Mouse (Mus musculus) ovary, postnatal 14 days (tissue): ENCODE measurements around the gene Rasgef1a.

ENCODE experiments used
- DNase-seq: peaks from one replicate; pipeline ENCODE4 v3.0.0; 2022; ENCODE audit warnings: low spot score

Rasgef1a gene

DNA sequence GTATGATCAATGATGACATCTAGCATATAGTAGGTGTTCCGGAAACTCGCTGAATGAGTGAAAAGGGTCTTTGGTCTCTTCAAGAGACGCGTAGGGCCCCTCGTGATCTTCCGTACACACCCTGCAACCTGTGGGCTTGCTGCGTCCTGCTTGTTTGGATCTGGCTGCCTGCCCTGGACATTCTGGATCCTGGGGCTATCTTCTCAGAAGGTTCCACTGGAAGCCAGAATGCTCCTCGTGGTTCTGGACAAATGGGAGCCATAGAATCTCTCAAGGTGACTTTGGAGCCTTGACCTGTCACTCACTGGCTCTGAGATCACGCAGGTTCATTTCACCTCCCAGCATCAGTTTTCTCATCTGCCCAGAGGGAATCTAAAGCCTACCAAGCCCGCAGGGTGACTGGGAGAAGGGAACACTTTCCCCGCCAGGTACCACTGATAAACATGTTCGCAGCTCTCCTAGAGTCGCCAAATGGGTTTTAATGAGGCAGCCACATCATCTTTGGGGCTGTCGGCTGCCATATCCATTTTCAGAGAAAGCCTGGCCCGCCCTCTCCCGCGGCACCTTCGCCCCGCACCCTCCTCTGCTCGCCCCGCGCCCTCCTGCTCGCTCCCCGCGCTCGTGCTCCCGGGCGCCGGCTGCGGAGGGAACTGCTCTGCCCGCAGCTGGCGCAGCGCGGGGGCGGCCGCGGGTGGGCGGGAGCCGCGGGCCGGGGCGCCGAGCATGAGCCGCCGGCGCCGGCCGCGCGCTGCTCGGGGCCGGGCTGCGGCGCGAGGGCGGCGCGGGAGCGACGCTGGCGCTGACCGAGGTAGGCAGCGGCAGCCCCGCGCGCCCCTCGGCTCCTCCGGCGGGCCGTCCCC is at the start of gene Rasgef1a:
TSS of gene Rasgef1a (plus strand) at position 683 of the 860 bp plus-strand sequence.
- DNase-seq: no peak

DNA sequence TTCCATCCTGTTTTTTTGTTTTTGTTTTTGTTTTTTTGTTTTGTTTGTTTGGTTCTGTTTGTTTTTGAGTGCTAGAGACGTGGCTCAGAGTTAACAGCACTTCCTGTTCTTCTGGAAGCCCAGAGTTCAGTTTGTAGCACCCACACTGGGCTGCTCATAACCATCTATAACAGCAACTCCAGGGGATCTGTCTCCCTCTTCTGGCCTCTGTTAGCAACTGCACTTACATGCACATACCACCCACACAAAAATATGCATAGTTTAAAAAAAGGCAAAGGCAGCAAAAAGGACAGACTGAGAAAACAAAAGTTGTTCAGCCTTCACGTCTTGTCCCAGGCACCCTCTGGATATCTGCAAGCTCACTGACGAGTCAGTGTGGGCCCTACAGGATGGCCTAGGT is 48.0 kb upstream of the Rasgef1a start:
- DNase-seq: no peak

DNA sequence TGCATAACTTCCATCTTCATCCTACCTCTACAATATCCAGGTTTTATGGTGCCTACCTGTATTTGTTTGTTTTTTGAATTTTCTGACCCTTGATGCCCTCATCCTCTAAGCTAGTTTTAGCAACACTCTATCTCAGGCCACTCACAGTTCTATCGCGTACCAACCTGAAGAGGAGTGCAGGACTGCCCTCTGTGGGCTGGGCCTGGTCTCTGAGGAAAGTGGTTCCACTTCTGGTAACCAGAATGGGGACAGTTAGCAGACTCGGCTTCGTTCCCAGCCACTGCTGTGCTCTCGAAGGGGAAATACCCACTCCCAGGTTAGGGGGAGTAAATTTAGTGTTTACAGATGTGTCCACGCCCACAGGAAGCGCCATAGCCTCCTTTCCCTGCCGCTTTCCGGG is 44.5 kb upstream of the Rasgef1a start:
- DNase-seq: no peak

DNA sequence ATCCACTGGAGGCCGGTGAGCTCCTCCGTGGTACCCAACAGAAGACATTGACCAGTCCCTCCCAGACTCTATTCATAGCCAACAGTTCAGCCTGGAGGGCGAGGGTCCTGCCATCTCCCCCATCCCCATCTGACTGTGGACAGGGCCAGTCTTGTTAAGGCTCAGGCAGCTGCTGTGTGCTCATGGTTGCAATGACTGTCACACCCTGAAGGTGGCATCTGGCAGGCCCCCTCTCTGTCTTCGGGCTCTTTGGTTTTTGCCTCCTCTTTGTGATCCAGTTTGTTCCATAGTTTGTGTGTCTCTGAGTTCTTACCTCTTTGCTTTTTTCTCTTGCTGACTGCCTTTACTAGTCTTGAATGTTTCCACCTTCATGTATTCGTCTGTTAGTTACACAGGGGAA is 24.1 kb upstream of the Rasgef1a start:
- no peak for DNase-seq

DNA sequence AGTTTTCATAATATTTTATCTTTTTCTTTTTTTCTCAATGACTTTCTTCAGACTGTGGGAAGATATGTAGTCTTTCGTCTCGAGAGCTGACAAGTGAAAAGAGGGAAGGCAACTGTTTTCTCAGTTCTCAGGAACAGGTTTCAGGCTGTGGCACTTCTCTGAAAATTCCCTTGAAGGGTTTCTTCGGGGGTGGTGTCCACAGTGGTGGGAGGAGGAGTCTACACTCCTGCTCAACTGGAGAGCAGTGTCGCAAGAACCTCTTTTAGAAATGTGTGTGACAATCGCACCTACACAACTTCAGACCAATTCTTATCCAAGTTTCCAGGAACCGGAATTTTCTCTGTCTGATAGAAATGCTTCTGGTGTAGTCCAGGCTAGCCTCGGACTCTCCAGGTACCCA is 22.0 kb upstream of the Rasgef1a start:
- DNase-seq: no peak

DNA sequence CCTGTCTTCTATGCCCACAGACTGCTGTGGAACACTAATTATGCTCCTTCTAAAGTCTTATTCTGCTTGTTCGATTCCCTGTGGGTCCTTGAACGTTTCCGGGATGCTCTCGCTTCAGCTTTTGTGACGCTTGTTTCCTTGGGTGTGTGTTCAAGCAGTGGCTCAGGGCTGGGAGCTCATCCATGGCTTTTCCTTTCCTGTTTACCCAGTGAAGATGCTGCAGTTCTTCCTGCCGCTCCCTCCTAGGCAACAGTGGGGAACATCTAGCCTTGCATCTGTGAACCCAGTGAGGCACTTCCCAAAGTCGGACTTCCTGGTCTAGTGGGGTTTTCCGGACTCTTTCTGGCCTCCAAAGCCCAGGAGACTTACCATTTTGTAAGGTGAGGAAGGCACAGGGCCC is 20.6 kb upstream of the Rasgef1a start:
- DNase-seq: no peak

DNA sequence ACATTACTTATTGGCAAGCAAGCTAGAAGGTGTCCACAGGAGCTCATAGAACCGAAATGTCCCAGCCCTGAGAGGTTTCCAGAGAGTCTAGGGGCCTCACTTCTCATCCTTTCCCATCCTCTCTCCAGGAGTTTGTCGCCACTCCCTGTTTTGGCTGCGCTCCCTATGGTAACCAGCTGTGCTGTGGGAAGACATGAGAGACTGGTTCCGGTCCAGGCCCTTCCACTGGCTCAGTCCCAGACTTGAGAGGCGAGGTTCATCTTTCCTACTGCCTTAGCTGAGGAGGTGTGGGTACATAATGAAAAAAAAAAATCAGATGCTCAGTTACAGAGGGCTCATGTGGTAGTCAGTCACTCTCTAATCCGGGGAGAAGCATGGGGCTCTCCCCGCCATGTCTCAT is 19.9 kb upstream of the Rasgef1a start:
- DNase-seq: no peak

DNA sequence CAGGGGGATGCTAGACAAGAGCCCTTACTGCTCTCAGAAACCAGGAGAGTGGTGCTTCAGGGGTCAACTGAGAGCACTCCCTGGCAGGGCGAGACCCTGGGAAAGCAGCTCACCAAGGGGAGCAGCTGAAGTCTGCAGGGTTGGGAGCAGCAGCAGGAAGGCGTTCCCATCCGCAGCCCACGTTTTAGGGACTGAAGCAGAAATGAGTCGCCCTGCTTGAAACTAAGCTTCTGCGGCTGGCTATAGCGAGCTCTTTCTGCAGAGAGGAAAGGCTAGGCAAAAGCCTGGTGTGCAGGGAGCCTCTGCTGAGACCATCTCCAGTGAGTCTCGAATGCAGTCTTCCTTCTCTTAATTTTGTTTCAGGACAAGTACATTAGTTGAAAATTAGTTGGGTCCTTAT is 19.3 kb upstream of the Rasgef1a start:
- DNase-seq: no peak

DNA sequence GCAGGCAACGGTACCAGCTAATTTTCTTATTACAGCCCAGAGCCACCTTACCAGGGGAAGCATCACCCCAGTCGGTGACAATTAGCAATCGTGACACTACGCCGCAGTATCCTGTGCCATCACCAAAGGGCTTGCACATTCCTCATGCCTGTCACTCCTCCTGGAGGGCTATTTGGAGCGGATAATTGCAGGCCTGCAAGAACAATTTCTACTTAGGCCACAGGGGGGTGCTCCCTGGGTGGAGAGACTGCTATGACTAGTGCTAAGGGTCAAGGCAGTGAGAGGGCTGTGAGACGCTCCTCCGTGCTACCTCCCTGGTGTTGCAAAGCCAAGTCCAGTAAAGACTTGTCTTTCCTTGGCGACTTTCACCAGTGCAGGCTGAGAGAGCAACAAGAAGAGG is 16.1 kb upstream of the Rasgef1a start:
- DNase-seq: no peak

DNA sequence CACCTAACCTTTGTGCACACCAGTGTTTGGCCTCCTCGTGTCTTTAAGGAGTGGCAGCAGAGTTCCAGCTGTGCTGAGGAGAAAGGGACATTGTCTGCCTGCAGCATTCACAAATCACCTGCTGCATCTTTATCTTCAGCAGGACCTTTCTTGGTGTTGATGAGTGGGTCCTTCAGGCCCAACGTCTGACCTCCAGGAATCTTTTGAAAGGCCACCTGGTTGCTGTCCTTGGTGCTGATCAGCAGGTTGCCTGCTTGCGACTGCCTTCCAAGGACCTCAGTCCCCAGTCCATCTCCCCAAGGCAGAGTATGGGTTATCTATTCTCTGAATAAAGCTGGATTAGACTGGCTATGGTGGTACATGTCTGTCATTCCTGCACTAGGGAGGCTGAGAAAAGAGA is 10.0 kb upstream of the Rasgef1a start:
- DNase-seq: no peak

DNA sequence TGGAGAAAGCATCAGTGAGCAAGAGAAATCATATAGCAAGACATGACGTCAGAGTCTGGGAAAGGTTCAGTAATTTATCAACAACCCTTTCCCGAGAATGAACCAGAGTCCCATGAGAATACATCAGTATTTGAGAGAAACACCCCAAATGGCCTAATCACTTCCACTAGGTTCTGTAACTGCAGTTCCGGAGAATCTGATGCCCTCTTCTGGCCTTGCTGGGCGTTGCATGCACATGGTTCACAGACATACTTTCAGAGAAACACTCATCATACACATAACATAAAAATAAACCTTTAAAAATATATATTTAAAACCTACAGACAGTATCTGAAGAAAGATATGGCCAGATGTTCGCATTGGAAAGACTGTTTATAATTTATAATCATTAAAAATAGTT is 3.9 kb upstream of the Rasgef1a start:
- DNase-seq: no peak

DNA sequence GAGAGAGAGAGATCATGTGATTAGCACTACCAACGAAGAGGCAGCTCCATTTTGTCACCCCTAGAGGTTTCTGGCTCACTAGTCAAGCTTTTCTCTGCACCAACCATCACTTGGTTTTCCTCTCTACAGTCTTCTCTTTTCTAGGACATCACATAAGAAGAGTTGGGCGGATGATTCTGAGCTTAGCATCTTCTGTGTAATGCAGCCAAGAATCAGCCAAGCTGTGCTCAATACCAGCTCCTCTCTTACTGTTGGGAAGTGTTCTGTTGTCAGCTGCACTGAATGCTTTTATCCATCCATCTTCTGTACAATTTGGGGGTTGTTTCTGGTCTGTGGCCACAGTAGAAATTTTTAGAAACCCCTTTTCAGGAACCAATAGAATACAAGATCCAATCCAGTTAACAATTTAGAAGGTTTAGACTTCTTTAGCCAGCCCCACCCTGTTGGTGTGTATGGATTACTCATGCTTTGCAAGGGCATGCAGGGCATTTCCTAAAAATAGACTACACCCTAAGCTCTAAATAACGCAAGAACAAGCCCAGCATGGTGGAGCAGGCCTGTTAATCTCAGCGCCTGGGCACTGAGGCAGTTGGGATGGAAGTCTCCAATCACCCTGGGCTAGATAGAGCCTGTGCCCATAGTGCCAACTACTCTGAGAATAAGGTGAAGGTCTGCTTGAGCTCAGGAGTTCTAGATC is 3.2 kb upstream of the Rasgef1a start:
- DNase-seq: no peak

DNA sequence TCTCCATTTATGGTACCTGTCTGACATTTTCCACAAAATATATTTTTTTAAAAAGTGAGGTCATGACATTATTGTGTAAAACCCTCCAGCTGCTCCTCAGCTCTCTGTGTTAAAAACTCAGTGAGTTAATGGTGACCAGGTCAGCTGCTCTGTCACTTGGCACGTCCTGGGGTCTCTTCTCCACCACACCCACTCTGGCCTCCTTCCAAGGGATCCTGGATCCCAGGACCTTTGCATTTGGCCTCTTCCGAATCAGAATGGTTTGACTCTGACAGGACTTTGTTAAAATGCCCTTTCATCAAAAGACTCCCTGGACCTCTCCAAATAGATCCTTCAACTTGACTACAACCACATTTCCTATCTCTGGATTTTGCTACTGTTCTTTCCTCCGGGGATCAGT is 982 bp upstream of the Rasgef1a start:
- no peak for DNase-seq

DNA sequence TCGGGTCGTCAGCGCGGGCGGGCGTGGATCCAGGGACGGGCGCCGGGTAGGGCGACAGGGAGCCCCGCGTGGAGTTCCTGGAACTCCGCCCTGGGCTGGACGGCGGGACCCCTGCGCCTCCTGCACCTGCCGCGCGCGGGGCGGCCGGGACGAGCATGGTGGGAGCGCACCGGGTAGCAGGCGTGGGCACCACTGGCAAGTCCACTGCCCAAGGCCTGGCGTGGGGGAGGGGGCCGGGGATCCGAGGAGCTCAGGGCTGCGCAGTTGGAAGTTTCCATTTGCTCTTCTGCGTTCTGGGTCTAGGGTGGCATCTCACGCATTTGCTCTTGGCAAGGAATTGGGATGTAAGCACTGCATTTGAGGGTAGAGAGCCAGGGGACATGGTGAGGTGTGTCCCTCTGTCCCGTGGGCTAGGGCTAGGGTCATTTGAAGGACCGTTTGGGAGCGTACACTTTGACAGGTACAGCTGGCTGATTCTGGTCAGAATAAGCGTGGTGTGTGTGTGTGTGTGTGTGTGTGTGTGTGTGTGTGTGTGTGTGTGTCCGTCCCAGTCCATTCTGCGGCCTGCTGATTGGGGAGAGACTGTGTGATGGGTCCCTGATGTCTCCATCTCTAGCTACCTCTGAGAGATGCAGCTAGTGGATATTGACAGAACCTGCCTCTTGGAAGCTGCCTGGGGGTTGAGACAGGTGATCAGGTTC is 528 bp downstream of the Rasgef1a start:
- DNase-seq: no peak

DNA sequence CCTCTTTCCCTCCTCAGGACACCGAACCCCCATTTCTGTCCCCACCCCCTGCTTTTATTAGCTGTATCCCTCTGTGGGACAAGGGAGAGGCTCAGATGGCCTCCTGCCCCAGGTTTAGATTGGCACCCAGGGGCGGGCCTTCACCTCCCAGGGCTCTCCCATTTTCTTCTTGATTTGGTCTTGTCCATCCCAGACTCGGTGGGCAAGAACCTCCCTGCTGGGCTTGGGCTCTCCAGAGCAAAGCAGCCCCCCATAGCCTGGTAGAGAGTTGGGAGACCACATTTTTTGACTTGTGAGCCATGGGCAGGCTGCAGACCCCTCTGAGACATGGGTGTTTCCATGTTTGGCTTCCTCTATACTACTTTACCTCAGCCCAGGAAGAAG is 1.1 kb downstream of the Rasgef1a start:
- no peak for DNase-seq

DNA sequence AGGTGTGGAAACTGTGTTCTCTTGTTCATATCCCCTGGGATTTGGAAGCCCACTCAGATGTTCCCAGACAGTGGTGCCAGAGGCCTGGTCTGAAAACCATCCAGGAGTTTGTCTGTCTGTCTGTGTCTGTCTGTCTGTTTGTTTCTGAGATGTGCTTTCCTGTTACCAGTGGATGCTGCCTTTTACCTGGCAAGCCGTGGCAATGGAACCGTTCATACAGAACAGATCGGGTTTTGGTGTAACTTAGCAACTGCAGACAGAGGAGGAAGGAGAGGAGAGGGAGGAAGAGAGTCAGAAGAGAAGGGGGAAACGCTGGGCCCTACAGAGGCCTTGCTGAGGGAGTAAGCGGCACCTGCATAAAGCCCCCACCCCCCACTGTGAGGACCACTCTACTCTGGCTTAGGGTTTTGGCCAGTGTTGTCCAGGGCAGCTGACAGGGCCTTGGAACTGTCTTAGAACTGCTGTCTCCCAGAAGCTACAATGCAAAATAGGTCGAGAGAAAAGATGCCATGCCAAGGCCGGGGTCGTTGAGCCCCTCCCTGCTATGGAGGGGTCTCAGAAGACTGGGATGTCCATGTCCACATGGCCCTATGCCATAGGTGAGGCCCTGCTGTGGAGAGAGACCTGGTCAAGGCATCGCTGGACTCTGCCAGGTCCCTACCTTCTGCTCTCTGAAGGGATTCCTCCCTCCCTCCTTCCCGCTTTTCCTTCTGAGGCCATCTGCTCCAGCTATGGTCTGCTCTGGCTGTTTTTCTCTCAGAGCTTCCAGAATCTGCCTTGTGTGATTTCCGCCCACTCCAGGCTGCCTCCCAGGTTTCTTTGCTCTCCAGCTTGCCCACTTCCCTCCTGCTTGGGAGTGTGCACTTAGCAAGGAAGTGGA is 2.0 kb downstream of the Rasgef1a start:
- DNase-seq: no peak

DNA sequence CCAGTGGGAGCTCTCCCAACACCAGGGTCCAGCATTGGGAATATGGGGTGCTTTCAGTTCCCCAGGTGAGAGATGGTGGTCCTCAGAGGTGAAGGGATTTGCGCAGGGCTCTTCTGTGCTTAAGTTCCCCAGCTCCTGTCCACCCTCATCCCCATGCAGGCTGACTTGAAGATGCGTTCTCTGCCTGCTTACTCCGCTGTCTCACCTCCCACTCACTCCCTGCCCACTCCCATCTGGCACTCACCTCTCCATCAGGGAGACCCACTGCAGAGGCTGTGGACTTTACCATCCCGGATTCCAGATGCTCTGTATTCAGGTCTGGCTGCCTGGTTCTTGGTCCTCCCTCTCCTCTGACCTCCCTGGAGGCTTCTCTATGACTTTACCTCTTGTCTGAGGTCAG is 3.6 kb downstream of the Rasgef1a start:
- DNase-seq: no peak

DNA sequence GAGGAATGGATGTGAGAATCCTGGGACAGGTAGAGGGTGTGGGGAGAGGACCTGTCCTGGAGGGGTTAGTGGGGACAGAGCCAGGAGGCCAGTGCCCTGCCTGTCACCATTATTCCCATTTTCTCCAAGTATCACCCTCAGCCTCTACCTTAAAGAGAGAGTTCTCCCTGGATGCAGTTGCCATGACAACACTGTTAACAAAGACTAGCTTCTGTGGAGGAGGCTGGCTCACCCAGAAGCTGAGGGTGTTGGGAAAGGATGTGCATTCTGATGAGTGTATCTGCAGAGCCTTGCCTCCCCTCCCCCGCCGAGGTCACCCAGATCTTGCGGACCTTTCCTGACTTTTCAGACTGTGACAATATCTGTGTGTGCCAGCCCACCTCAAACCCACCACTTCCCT is 4.7 kb downstream of the Rasgef1a start:
- no peak for DNase-seq

DNA sequence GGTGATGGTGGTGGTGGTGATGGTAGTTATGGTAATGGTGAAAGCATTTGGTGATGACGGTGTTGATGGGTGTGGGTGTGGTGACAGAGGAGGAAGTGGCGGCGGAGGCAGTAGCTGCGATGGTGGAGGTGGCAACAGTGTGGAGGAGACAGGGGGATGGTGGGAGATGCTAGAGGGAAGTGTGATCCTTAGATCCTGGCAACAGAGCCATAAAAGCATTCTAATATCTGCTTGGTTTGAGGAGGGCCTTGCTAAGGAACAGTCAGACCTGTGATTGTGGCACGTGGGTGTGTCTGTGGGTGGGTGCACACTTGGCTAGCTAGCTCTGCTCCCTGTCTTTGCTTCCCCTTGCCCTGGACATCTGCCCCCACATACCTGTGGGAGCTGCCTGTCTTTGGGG is 7.4 kb downstream of the Rasgef1a start:
- no peak for DNase-seq

DNA sequence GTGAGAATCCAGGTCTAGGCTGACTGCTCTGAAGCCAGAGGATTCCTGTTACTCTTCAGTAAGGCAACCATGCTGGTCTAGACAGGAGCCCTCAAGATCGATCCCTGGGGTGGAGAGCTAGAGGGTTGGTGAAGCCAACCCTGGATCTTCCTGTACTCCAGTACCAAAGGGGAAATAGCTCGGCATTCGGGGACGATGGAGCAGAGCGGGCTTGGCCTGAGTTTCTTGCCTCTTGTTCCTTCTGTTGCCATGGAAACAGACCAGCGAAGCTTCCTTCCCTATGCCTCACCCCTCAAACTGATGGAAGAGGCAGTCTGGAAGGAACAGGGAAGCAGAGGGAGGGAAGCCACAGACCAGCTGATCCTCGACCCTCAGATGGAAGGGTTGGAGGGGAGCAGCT is 8.3 kb downstream of the Rasgef1a start:
- no peak for DNase-seq

DNA sequence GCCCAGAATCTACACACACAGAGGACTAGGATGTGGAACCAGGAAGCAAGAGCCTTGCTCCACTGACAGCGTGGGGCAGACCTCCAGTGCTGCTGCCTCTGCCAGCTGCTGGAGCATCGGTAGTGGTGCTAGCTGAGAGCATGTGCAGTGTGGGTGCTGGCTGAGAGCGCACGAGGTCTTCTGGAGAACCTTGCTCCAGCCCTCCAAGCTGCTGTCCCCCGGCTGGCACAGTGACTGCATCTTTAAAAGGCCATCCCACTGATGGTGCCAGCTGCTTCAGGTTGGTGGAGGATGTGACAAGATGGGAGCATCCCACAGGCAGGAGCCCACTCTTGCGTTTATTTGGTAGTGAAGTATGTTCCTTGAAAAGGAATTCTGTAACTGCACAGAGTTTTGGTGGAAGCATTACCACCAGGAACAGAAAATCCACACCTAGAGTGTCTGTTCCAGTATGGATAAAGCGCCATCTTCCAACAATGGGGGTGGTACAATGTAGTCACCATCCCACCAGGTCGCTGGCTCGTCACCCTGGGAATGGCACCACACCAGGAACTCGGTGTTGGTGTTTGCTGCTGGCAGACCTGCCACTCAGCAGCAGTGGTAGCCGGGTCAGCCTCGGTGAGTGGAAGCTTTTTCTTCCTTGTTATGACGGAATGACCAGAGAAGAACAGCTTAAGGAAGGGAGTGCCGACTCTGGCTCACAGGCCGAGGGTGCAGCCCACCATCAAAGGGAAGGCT is 11.8 kb downstream of the Rasgef1a start:
- no peak for DNase-seq
